Mouse (Mus musculus) urinary bladder, postnatal 4 days (tissue): ENCODE results near the gene 4930480E11Rik.
"Not testable (repeated sequence)": the region's sequence is repeated elsewhere in the genome, so short reads cannot be mapped to it uniquely, and the experiment has no call there.

ENCODE experiments used
- DNase-seq, 2 experiments: peaks; one replicate each; pipeline ENCODE4 v3.0.0; 2021 to 2022; ENCODE audit warnings: low spot score in 2 of 2

4930480E11Rik gene

DNA sequence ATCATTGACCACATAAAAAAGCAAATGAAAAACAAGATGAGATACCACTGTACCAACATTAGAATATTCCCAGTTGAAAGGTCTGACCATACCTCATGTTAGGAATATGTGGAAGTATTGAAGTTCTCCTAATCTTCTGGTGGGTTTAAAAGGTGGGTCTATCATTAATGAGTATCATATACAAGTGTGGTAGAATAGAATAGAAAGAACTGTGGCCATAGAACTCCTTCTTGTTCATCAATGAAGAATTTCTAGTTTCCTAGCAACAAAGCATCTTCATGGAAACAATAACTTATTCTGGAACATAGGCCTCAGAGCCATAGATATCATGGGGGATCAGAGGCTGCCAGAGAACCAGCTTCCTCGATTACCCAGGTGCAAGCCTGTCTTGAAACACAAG, at the start of gene 4930480E11Rik:
TSS of gene 4930480E11Rik (plus strand) at position 301 of the 400 bp plus-strand sequence.
- no peak for DNase-seq

DNA sequence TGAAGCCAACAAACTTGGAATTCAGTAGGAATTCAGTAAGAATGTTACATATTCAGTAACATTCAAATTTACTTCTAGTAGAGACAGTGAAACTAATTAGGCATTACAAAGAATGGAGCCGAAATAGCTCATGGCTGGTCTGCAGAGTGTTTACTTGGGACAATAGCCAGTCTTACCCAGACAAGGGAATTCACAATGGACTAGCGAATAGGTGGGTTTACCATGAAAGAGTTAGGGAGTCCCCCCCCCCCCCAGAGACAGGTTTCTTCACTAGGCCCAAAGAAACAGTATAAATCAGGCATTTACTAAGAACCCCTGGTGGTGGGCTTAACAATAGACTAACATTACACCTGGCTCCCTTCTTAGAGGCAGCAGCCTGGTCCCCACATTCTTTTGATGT, 33.9 kb downstream of the 4930480E11Rik start:
- not testable (repeated sequence) for DNase-seq
